Mouse (Mus musculus): ENCODE results near the gene Tyms.
"Not testable (repeated sequence)": the region's sequence is repeated elsewhere in the genome, so short reads cannot be mapped to it uniquely, and the experiment has no call there.

The Tyms gene

GRCm38 (mm10) chr5:30098260-30098659, 24.8 kb upstream of the Tyms start:
- no peak for DNase-seq

GRCm38 (mm10) chr5:30095731-30096130, 22.3 kb upstream of the Tyms start:
- DNase-seq = no peak

GRCm38 (mm10) chr5:30094399-30094798, 21.0 kb upstream of the Tyms start:
- DNase-seq = no peak

GRCm38 (mm10) chr5:30092701-30093100, 19.3 kb upstream of the Tyms start:
- no peak for DNase-seq

- no peak for DNase-seq
Observed at GRCm38 (mm10) chr5:30072377-30072776, 1.0 kb downstream of the Tyms start.

GRCm38 (mm10) chr5:30071677-30072076, 1.7 kb downstream of the Tyms start:
- no peak for DNase-seq

GRCm38 (mm10) chr5:30067726-30068125, 5.7 kb downstream of the Tyms start:
- no peak for DNase-seq

- DNase-seq = not testable (repeated sequence)
Observed at GRCm38 (mm10) chr5:30059607-30060006, 13.8 kb downstream of the Tyms start.

GRCm38 (mm10) chr5:30058216-30058731, 15.1 kb downstream of the Tyms start:
- no peak for DNase-seq

GRCm38 (mm10) chr5:30039841-30040240, 33.6 kb downstream of the Tyms start:
- DNase-seq = not testable (repeated sequence)

GRCm38 (mm10) chr5:30039324-30039723, 34.1 kb downstream of the Tyms start:
- DNase-seq = not testable (repeated sequence)

- not testable (repeated sequence) for DNase-seq
Observed at GRCm38 (mm10) chr5:30037111-30037510, 36.3 kb downstream of the Tyms start.

GRCm38 (mm10) chr5:30035862-30036261, 37.6 kb downstream of the Tyms start:
- DNase-seq = not testable (repeated sequence)

- DNase-seq = no peak
Observed at GRCm38 (mm10) chr5:30014580-30014979, 58.8 kb downstream of the Tyms start.

- peak; percentile 87 for DNase-seq
Observed at GRCm38 (mm10) chr5:30012726-30013503, 60.5 kb downstream of the Tyms start, which contains the start of gene Il6. Gene Il6 (plus strand): TSS chr5:30013114.
